Comparison of ENCODE assay signal across 8 mouse cellular contexts in the genomic region with DNA sequence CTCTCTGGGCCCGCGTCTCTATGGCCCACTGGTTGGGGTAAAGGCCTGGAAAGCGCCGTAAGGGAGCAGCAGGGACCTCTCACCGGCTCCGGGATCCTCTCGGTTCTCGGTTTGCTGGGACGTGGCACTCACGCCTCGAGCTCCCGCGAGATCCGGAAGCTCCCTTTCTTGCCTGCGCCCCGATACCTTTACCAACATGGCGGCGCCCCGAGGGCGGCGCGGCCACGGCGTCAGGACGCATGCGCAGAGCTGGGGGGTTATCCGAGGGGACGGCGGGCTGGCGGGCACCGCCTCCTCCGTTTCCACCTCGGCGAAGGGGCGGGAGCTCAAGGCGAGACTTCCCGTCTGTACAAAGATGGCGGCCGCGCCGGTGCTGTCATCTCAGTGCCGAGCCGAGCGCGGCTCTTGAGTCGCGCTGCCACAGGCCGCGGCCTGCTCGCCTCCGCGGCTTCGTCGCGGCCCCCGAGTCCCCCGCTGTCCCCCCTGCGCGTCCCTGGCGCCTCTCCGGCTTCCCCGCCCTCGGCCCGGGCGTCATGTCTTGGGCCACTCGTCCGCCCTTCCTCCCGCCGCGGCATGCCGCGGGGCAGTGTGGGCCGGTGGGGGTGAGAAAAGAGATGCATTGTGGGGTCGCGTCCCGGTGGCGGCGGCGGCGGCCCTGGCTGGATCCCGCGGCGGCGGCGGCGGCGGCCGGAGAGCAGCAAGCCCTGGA. TPM values are rescaled to one million over a fixed set of nuclear protein-coding genes. Genes with fewer than 3 reads are reported as not detected.
DNase-seq lines count a peak whose midpoint lies in the region; ATAC-seq and TF ChIP-seq lines count a peak whose summit lies in the region.

A gene (minus strand): TSS at position 218 of the 709 bp plus-strand sequence.
A gene (plus strand): TSS at position 348 of the 709 bp plus-strand sequence.

- H3K36me3 ChIP-seq in ES-Bruce4 (ENCODE audit: control insufficient read depth, insufficient read depth, low read length, poor library complexity, severe bottlenecking): peaks cover 30% of the 10 kb centered on the region
- H3K36me3 ChIP-seq in forebrain, embryonic 13.5 days (ENCODE audit: poor library complexity, severe bottlenecking): peaks cover 46% of the 10 kb centered on the region
- peaks cover 40% of the 10 kb centered on the region for H3K36me3 ChIP-seq in liver, postnatal 0 days (replicated peaks; ENCODE audit: insufficient read depth, low read length)
- H3K36me3 ChIP-seq in neural tube, embryonic 14.5 days (ENCODE audit: control insufficient read depth, insufficient read depth, low read length): peaks cover 29% of the 10 kb centered on the region

- peaks cover 3% of the 10 kb centered on the region for H3K4me1 ChIP-seq in ES-Bruce4 (ENCODE audit: control insufficient read depth, insufficient read depth, low read length)
- H3K4me1 ChIP-seq in forebrain, embryonic 13.5 days: peaks cover 61% of the 10 kb centered on the region
- H3K4me1 ChIP-seq in liver, postnatal 0 days (ENCODE audit: insufficient read depth): peaks cover 45% of the 10 kb centered on the region
- peaks cover 41% of the 10 kb centered on the region for H3K4me1 ChIP-seq in neural tube, embryonic 14.5 days (ENCODE audit: control insufficient read depth, insufficient read depth, low read length)

- peak within 1 kb of the TSS; percentile 93 for H3K4me3 ChIP-seq in ES-Bruce4 (ENCODE audit: low read depth, low read length)
- H3K4me3 ChIP-seq in forebrain, embryonic 13.5 days: peak within 1 kb of the TSS; percentile 87
- peak within 1 kb of the TSS; percentile 79 for H3K4me3 ChIP-seq in liver, postnatal 0 days (ENCODE audit: low read depth, low read length)
- peak within 1 kb of the TSS; percentile 85 for H3K4me3 ChIP-seq in neural tube, embryonic 14.5 days (ENCODE audit: low read depth, low read length)

- TF ChIP-seq POLR2A in ES-Bruce4 (IDR thresholded peaks at IDR 0.05; ENCODE audit: insufficient read depth, low read length): peak; percentile 40

- H3K9ac ChIP-seq in ES-Bruce4 (ENCODE audit: low read depth, poor library complexity, severe bottlenecking): peak within 1 kb of the TSS; percentile 97
- H3K9ac ChIP-seq in forebrain, embryonic 13.5 days: peak within 1 kb of the TSS; percentile 94
- peak within 1 kb of the TSS; percentile 88 for H3K9ac ChIP-seq in liver, postnatal 0 days (replicated peaks)
- H3K9ac ChIP-seq in neural tube, embryonic 14.5 days (replicated peaks; ENCODE audit: low read depth, low read length): peak within 1 kb of the TSS; percentile 92

- DNase-seq in heart, postnatal 10 days: peak; percentile 99 to 100
- DNase-seq in large intestine, adult 2 months (ENCODE audit: low read depth, low spot score): peak; percentile 84
- peak; percentile 99 for DNase-seq in liver, postnatal 0 days
- peak; percentile 99 for DNase-seq in testis, postnatal 10 days (ENCODE audit: low spot score)

- no peaks in the 10 kb centered on the region for H3K27me3 ChIP-seq in ES-Bruce4 (ENCODE audit: control insufficient read depth, insufficient read depth, low read length, poor library complexity, severe bottlenecking)
- no peaks in the 10 kb centered on the region for H3K27me3 ChIP-seq in forebrain, embryonic 13.5 days
- no peaks in the 10 kb centered on the region for H3K27me3 ChIP-seq in liver, postnatal 0 days (ENCODE audit: insufficient read depth, low read length)
- no peaks in the 10 kb centered on the region for H3K27me3 ChIP-seq in neural tube, embryonic 14.5 days (ENCODE audit: control insufficient read depth, insufficient read depth, low read length)

- H3K4me2 ChIP-seq in forebrain, embryonic 13.5 days: peak within 1 kb of the TSS; percentile 99
- peak within 1 kb of the TSS; percentile 94 for H3K4me2 ChIP-seq in liver, postnatal 0 days (ENCODE audit: low read depth, low read length)
- peak within 1 kb of the TSS; percentile 89 for H3K4me2 ChIP-seq in neural tube, embryonic 14.5 days (ENCODE audit: low read depth, low read length)

- ATAC-seq in cerebellum, adult (ENCODE audit: insufficient number of reproducible peaks, low FRiP score, low TSS enrichment): peak; percentile 72
- peak; percentile 82 for ATAC-seq in forebrain, embryonic 13.5 days
- ATAC-seq in liver, postnatal 0 days: peak; percentile 79
- peak; percentile 79 for ATAC-seq in neural tube, embryonic 14.5 days (ENCODE audit: low read depth)

- peak within 1 kb of the TSS; percentile 37 for H3K27ac ChIP-seq in ES-Bruce4 (ENCODE audit: insufficient read depth, low read length)
- H3K27ac ChIP-seq in forebrain, embryonic 13.5 days: peak within 1 kb of the TSS; percentile 97
- H3K27ac ChIP-seq in liver, postnatal 0 days (ENCODE audit: low read depth): peak within 1 kb of the TSS; percentile 96
- peak within 1 kb of the TSS; percentile 98 for H3K27ac ChIP-seq in neural tube, embryonic 14.5 days (ENCODE audit: low read depth, low read length)

- WGBS in forebrain, embryonic 13.5 days: under 1% methylated on average over 87 of the region's 88 CpGs
- under 1% methylated on average over 88 of the region's 88 CpGs for WGBS in large intestine, adult 2 months
- under 1% methylated on average over 70 of the region's 88 CpGs for WGBS in liver, postnatal 0 days (ENCODE audit: insufficient replicate concordance)
- WGBS in neural tube, embryonic 14.5 days: under 1% methylated on average over 62 of the region's 88 CpGs

- H3K9me3 ChIP-seq in ES-Bruce4 (replicated peaks; ENCODE audit: control insufficient read depth, insufficient read depth, low read length, poor library complexity, severe bottlenecking): no peaks in the 10 kb centered on the region
- no peaks in the 10 kb centered on the region for H3K9me3 ChIP-seq in forebrain, embryonic 13.5 days (replicated peaks)
- no peaks in the 10 kb centered on the region for H3K9me3 ChIP-seq in liver, postnatal 0 days (ENCODE audit: low read length)
- H3K9me3 ChIP-seq in neural tube, embryonic 14.5 days (ENCODE audit: control insufficient read depth, low read length): no peaks in the 10 kb centered on the region

- TF ChIP-seq EP300 in ES-Bruce4 (IDR thresholded peaks at IDR 0.05; ENCODE audit: insufficient read depth, low read depth, low read length): peak; percentile 39; the same call in 1 of the 2 replicates
- peak; percentile 53; the same call in 1 of the 2 replicates for TF ChIP-seq EP300 in liver, postnatal 0 days (IDR thresholded peaks at IDR 0.05; ENCODE audit: low read depth)

- TF ChIP-seq CTCF in ES-Bruce4 (IDR thresholded peaks at IDR 0.05; ENCODE audit: low read depth, low read length): no peak
- no peak for TF ChIP-seq CTCF in liver, postnatal 0 days (IDR thresholded peaks at IDR 0.05; ENCODE audit: low read depth)

- intact Hi-C loops in heart, postnatal 10 days (cut with DNase I): loop anchor here (5.0 kb wide), 1 partner anchor 86 kb away; a partner anchor contains a TSS

RNA-seq across cellular contexts. Expression of the first gene that starts in this region (rescaled TPM):
- polyA plus RNA-seq in ES-Bruce4 (2011; ENCODE audit: insufficient read depth, insufficient read length, low read depth, missing spikeins): 57.2 and 68.8 TPM in 2 replicates
- 139 and 159 TPM in 2 replicates for polyA plus RNA-seq in forebrain, embryonic 13.5 days (2015; fragmentation: Nextera tagmentation; extraction: Ambion mirVana)
- total RNA-seq in heart, postnatal 10 days (2021): 10 to 100 TPM; 81.7 to 84.4 TPM
- polyA plus RNA-seq in large intestine, adult 2 months (2012; rRNA removed): 129 and 133 TPM in 2 replicates
- polyA plus RNA-seq in liver, postnatal 0 days (2015; fragmentation: Nextera tagmentation; extraction: Ambion mirVana): 41.3 and 43.4 TPM in 2 replicates
- polyA plus RNA-seq in neural tube, embryonic 14.5 days (2014; fragmentation: Nextera tagmentation; extraction: Ambion mirVana): 77.9 and 90.8 TPM in 2 replicates

RNA-seq across cellular contexts. Expression of the second gene that starts in this region (rescaled TPM):
- 37.7 and 38.2 TPM in 2 replicates for polyA plus RNA-seq in ES-Bruce4 (2011; ENCODE audit: insufficient read depth, insufficient read length, low read depth, missing spikeins)
- polyA plus RNA-seq in forebrain, embryonic 13.5 days (2015; fragmentation: Nextera tagmentation; extraction: Ambion mirVana): 52.6 and 57.1 TPM in 2 replicates
- 10 to 100 TPM; 45.4 to 46.7 TPM for total RNA-seq in heart, postnatal 10 days (2021)
- 41.6 and 49.9 TPM in 2 replicates for polyA plus RNA-seq in large intestine, adult 2 months (2012; rRNA removed)
- 16.2 and 16.4 TPM in 2 replicates for polyA plus RNA-seq in liver, postnatal 0 days (2015; fragmentation: Nextera tagmentation; extraction: Ambion mirVana)
- 29.1 and 30.8 TPM in 2 replicates for polyA plus RNA-seq in neural tube, embryonic 14.5 days (2014; fragmentation: Nextera tagmentation; extraction: Ambion mirVana)

Comparison
In these comparisons a context has a peak if more than half of its experiments do, and no peak if none do; other contexts are left out.
1. Peak in every context shown above with its lines: DNase-seq, ATAC-seq, H3K4me3 ChIP-seq and H3K27ac ChIP-seq.
2. H3K27ac ChIP-seq: peak in every context shown above with its lines; median percentile 98 in neural tube, embryonic 14.5 days; 97 in forebrain, embryonic 13.5 days; 96 in liver, postnatal 0 days; 37 in ES-Bruce4.